Mouse (Mus musculus): Measurements from ENCODE around the gene Timp2.
"Not testable (repeated sequence)": the region's sequence is repeated elsewhere in the genome, so short reads cannot be mapped to it uniquely, and the experiment has no call there.

Gene Timp2

DNA sequence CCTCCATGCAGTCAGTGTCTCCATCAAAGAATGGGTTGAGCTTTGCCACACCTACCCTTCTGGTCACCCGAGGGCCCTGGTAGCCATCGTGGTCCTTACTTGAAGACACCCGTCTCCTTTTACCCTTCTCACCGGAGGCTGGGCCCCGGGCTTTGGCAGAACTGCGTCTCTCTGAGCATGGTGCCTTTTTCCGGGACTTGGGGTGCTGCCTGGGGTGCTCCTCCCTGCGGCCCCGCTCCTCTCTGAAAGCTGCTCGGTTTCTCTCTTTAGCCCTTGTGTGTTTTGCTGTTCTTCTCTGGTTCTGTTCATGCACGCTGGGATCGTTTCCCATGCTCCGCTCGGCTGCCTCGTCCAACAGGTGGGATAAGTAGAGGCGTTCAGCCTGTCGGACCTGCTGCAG lies 22.1 kb downstream of the Timp2 start:
- no peak for DNase-seq (ENCODE audit: low spot score in 2 of 2)

DNA sequence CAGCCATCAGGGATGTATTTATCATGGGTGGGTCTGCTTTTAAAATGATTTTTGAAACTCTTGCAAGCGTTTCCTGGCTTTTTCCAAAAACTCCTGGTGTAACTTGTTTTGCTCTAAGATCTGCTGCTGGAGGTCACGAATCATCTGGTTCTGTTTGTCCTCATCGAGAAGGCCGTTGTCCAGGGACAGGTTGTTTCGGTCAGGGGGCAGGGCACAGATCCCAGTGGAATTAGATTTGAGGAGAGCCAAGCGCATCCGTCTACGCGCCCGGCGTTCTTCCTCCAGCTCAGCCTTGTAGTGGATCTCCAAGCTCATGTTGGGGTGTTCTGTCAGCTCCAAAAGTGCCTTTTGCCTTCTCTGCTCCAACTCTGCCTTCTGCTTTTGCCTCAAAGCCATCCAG lies 23.2 kb downstream of the Timp2 start:
- DNase-seq (ENCODE audit: low spot score in 2 of 2) = no peak

- no peak for DNase-seq (ENCODE audit: low spot score in 2 of 2)
These were observed 24.8 kb downstream of the Timp2 start for GRCm38 (mm10) chr11:118330777-118331176.

- no peak for DNase-seq (ENCODE audit: low spot score in 2 of 2)
These were observed 25.2 kb downstream of the Timp2 start for GRCm38 (mm10) chr11:118330361-118330760.

GRCm38 (mm10) chr11:118328947-118329346 lies 26.6 kb downstream of the Timp2 start:
- DNase-seq (ENCODE audit: low spot score in 2 of 2) = no peak

DNA sequence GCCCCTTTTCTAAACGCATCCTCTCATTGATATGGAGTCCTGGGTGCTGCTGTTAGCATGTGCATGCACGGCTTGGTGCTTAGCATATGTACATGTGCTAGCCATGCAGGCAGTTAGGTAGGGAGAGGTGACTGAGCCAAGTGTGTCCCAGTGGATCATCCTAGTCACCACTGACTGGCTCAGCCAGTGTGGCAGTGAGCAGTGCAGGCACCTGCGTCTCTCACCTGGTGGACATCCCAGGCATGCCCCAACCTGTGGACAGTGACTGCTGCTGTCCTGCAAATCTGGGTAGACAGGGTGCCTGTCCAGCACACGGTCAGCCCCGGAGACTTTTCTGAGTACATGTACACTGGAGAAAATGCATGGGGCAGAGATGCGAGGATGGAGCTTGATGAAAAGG lies 27.0 kb downstream of the Timp2 start:
- no peak for DNase-seq (ENCODE audit: low spot score in 2 of 2)

DNA sequence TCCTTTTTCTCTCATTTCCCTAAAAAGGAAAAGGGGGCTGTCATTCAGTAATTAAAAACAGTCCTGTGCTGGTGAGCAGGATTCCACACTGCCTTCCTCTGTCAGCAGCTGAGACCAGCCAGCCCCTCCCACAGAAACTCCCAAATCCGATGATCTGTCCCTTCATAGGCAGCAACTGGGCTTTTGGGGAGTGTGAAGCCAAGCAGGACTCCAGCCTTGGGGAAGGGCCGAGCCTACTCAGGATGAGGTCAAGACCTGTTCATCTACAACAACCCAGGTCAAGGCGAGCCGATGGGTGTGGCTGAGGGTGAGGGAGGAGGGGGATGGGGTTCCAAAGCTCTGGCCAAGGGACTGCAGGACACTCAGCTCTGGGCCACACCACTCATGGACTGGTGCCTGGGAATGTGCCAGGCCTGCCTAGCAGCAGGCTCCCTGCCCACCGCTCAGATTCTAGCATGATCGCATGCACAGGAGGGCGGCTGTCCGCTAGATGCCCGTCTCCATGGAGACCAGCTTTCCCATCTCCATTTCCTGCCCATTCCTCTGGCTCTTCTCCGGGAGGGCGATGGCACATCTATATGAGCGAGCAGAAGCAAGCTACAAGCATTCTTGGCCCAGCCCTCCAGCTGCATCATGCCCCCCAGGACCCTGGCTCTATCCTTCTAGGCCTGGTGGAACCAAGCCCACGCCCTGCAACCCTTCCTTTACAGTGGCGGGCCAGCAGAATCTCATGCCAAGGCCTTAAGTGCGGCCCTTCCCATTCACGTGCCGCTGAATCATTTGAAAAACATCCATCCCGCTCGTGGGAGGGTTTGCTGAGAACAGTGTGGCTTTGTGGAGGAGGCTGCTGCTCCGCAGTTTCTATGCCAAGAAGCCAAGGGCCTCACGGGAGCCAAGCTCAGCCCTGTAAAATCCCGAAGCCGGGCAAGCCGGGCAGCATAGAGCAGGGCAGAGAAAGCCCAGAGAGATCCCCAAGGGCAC lies 28.3 kb downstream of the Timp2 start:
- DNase-seq (ENCODE audit: low spot score in 2 of 2) = peak; percentile 73 to 85

DNA sequence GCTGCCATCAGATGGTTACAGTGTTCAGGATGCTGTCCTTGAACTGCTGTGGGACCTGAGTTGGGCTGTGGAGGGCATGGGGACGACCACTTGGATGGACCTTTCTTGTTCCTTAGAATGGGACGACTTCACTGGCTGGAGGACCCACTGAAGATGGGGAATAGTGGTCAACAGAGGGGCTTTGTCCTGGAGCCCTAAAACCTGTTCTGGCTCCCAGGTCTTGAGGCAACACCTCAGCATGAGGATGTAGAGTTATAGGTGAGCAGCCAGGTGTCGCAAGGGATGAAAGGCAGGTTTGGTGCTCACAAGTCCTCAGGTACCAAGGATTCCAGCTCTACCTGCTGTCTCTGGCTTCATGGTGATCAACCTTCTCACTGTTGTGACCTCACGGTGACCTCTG lies 29.0 kb downstream of the Timp2 start:
- no peak for DNase-seq (ENCODE audit: low spot score in 2 of 2)

DNA sequence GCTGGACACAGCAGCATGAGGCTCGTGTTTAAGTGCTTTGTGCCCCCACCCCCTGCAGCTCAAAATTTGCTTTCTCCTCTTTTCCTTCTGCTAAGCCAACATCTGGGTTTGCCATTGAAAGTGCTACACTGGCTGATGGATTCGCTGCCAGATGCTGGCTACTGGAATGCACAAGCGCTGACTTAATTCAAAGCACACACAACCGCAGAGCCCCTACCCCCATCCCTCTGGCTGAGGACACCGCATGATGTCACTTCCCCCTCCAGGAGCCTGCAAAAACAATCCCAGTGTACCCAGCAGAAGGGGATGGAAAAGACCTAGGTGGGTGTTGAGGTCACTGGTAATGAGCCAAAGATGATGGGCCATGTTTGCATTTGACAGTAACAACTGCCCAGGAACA lies 31.0 kb downstream of the Timp2 start:
- no peak for DNase-seq (ENCODE audit: low spot score in 2 of 2)

DNA sequence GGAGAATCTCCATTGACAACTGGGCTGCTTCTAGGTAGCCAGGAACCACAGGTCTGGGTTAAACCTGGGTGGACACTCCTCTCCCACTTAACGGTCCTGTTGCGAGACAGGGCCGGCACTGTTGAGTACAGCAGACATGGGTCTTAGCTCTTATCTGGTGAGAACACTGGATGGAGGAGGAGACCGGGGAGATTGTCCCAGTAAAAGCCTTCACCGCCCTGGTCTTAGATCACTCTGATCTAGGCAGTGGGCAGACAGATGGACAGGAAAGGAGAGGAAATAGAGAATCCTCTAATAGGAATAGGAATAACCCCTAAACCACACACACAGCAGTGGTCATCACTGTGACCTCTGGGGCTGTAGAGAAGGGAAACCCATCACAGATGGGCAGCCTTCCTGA lies 31.6 kb downstream of the Timp2 start:
- DNase-seq (ENCODE audit: low spot score in 2 of 2) = no peak

DNA sequence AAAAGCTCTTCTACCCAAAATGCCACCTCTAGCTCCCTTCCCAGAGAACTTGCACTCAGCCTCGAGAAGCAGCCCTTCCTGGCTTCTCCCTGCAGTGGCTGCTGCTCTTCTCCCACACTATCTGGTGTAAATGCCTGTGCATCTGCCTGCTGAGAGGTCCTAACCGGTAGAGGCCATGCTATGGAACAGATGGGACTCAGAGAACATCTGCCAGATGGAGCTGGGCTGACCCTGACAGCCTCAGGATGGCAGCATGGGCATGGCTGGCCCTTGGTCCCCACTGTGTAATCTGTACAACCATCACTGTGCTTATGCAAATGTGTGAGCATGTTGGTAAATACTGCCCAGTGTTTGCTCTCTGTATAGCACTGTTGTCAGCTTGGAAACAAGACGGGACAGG lies 32.9 kb downstream of the Timp2 start:
- no peak for DNase-seq (ENCODE audit: low spot score in 2 of 2)

- no peak for DNase-seq (ENCODE audit: low spot score in 2 of 2)
These were observed 33.6 kb downstream of the Timp2 start for GRCm38 (mm10) chr11:118321971-118322370.

GRCm38 (mm10) chr11:118321500-118321899 lies 34.0 kb downstream of the Timp2 start:
- no peak for DNase-seq (ENCODE audit: low spot score in 2 of 2)

DNA sequence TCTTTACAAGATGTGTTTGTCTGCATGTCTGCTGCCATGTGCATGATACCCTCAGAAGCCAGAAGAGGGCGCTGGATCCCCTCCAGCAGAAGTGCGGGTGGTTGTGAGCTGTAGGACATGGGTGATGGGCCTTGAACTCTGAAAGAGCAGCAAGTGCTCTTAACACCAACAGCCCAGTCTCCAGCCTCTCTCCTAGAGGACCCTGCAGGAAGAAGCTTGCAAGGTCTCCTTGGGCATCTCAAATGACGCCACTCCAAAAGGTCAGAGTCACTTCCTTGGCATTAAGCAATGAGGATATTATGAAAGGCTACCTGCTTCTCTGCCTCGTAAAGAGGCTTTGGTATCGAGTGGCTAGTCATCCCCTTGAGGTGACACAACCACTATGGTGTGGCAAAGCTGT lies 36.9 kb downstream of the Timp2 start:
- DNase-seq (ENCODE audit: low spot score in 2 of 2) = no peak

GRCm38 (mm10) chr11:118317129-118317528 lies 38.4 kb downstream of the Timp2 start:
- DNase-seq (ENCODE audit: low spot score in 2 of 2) = no peak

DNA sequence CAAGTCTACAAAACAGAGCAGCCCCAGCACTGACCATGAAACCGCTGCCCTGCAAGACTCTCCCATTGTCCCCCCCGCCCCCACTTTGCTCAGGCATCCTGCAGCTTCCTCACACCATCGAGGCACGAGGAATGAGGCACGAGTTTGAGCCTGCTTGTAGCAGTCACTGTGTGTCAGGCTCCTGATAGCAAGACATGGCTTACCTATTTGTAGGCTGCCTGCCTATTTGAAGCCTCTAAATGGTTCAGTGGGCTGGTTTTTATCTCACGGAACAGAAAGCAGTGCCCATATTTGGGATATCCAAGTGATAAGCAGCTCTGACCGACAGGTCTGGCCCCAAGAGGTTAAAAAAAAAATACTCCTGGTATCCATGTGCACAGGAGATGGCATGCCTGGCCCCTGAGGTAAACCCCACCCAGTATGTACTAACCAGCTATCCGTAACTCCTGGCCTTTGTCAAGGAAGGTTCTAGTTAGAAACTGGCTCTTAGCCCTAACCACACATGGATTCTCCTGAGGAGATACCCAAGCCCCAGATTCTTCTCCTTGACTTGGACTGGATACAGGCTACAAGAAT lies 39.2 kb downstream of the Timp2 start:
- DNase-seq (ENCODE audit: low spot score in 2 of 2) = no peak

- DNase-seq (ENCODE audit: low spot score in 2 of 2) = no peak
These were observed 43.3 kb downstream of the Timp2 start for GRCm38 (mm10) chr11:118312132-118312723.

GRCm38 (mm10) chr11:118307962-118308361 lies 47.6 kb downstream of the Timp2 start:
- not testable (repeated sequence) for DNase-seq (ENCODE audit: low spot score in 2 of 2)

GRCm38 (mm10) chr11:118303959-118304358 lies 51.6 kb downstream of the Timp2 start:
- DNase-seq (ENCODE audit: low spot score in 2 of 2) = not testable (repeated sequence)

GRCm38 (mm10) chr11:118298810-118299209 lies 56.7 kb downstream of the Timp2 start:
- no peak for DNase-seq (ENCODE audit: low spot score in 2 of 2)

DNA sequence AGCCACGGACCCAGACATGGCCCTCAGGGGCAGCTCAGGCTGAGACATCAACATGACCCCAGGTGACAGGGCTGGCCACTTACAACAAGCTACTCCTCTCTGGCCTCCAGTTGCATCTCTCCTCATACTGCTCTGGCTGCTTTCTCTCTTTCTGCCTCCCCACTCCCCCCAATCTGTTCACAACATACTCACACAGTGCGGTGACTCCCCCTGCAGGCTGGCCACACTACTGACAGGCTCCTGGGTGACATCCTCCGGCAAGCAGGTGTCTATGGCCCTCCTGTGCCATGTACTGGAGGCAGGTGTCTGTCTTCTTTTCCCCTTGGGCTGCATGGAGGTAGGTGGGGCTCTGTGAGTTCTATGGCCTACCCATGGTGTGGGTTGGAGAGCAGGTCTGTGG lies 57.6 kb downstream of the Timp2 start:
- no peak for DNase-seq (ENCODE audit: low spot score in 2 of 2)

GRCm38 (mm10) chr11:118295026-118295425 lies 60.5 kb downstream of the Timp2 start:
- DNase-seq (ENCODE audit: low spot score in 2 of 2) = no peak

- no peak for DNase-seq (ENCODE audit: low spot score in 2 of 2)
These were observed 62.9 kb downstream of the Timp2 start for GRCm38 (mm10) chr11:118292671-118293070.
